Mouse (Mus musculus) CD4-positive, CD25-positive, alpha-beta regulatory T cell, adult 2 months (primary cell): ENCODE measurements around the gene Sdr42e1.
A peak's percentile ranks its signal among the peaks of the same experiment; 100 is the strongest.

Experiments
- DNase-seq: peaks from one replicate; pipeline ENCODE4 v3.0.0-alpha.2; 2012; ENCODE audit warnings: low read depth, low spot score

The Sdr42e1 gene

DNA sequence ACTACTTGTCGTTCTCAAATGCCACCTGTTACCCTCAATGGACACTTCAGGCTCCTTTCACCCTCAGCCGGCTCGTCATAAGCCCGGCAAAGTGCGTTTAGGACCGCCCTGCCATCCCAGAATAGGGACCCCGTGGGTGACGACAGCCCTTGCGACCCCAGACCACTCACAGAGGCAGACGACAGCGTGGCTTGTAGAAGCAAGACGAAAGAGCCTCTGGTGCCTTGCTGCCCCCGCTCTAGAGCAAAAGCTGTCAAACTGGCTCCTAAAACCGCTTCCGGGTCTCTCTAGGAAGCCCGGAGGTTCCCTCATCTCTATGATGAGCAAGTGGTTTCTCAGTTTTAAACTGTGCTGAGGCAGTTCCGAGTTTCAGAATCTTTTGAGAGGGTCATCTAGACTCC is at the start of gene Sdr42e1:
Sdr42e1 (minus strand) TSS at position 260 of the 401 bp plus-strand sequence.
- DNase-seq: peak; percentile 74

GRCm38 (mm10) chr8:117718152-117718860 is 44.8 kb upstream of the Sdr42e1 start:
- DNase-seq: no peak

DNA sequence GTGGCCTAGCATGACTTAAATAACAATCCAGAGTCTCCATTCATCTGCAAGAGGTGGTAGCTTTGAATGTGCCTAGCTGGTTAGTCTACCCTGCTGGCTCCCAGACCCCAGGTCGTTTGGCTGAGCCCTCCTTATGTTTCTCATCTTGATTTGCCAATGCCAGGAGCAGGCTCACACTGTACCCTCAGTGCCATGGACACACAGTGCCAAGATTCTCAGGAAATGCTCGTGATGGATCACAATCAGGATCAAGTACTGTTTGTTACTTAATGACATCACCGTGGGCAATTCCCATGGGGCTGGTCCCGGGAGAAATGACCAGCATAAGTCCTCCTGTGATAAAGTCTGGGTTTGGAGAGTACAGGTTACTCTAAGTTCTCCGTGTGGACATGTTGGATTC is 42.4 kb upstream of the Sdr42e1 start:
- DNase-seq: no peak

- no peak for DNase-seq
Observed at GRCm38 (mm10) chr8:117714604-117715003, 41.1 kb upstream of the Sdr42e1 start.

DNA sequence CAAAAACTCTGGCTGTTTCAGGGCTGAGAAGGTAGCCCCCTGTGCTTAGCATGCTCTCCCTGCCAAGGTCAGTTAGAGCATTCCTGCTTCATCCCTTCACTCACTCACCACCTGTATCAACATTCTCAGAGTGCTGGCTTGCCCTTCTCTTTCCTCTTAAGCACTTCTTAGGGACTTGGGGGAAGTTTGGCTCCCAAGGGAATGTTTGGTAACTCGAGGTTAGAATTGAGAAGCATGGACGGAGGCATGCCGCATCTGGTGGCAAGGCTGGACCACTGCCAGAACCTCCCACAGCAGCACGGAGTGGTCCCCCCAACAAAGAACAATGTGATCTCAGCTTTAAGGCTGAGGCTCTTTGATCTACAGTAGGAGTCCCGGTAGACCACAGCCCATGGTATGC is 38.7 kb upstream of the Sdr42e1 start:
- DNase-seq: no peak

GRCm38 (mm10) chr8:117706141-117706540 is 32.7 kb upstream of the Sdr42e1 start:
- DNase-seq: no peak

DNA sequence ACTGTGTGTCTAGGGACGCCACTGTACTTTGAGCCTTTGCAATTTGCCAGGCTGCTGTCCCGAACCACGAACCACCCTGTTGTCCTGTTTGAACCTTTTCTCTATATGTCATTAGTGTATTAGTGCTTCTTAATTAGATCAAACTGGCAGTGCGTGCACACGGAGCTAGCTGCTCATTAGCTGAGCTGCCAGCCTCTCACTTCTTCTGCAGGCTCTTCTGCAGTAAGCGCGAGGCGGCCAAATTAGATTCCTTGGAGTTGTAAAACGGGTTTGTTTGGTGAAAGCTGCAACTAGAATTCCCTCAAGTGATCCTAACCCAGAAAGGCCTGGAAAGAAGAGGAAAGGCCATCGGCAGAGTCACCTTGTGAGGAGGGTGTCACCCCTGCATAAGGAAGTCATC is 29.2 kb upstream of the Sdr42e1 start:
- DNase-seq: no peak

DNA sequence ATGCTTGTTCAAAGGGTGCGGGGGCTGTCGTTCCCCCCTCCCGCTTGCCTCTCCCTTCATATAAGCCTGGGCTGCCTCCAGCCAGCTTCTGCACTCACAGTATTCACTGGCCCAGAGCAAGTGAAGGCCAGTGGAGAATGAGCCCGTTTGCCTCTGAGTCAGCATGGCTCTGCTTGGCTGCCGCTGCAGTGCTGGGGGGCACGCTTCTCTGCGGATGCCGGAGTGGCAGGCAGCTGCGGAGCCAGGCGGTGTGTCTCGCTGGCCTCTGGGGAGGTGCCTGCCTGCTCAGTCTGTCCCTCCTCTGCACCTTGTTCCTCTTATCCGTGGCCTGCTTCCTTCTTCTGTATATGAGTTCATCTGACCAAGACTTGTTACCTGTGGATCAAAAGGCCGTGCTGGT is 28.4 kb upstream of the Sdr42e1 start, which contains the start of gene Hsd17b2:
Hsd17b2 (plus strand) TSS at position 46 of the 400 bp plus-strand sequence.
- DNase-seq: no peak

- no peak for DNase-seq
Observed at GRCm38 (mm10) chr8:117701246-117701645, 27.8 kb upstream of the Sdr42e1 start.

- DNase-seq: no peak
Observed at GRCm38 (mm10) chr8:117700699-117701098, 27.2 kb upstream of the Sdr42e1 start.

GRCm38 (mm10) chr8:117697248-117697647 is 23.8 kb upstream of the Sdr42e1 start:
- DNase-seq: peak; percentile 1

GRCm38 (mm10) chr8:117695636-117696035 is 22.1 kb upstream of the Sdr42e1 start:
- no peak for DNase-seq

DNA sequence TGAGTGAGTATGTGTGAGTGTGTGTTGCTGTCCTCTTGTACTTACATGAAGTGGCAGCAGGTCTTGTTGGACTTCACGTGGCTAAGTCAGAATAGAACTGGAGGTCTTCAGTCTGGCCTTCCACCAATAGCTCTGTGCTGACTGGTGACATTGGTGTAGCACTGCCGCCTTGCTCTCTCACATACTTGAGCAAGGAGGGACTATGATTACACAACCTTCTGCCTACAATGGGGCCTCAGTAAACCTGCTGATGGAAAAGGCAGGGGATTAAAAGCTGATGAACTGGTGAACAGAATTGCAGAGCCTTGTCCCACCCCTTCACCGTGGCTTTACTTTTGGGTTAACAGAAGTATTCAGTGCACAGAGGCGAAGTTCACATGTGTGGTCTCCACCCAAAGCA is 18.6 kb upstream of the Sdr42e1 start:
- no peak for DNase-seq

DNA sequence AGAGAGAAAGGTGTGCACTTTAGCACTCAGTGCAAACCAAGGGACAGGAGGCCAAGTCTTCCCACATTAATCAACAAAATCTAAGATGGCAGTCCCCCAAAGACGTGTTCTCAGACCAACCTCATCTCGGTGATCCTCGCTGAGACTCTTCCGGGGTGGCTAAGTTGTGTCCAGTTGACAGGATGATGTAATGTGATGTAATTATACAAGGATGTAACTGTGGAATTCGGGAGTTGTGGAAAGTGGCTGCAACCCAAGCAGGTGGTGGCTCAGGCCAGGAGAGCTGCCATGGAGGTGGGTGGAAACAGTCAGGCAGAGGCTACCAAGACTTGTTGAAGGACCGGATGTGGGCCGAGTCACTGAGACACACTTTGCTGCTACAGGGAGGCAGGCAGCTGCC is 14.4 kb upstream of the Sdr42e1 start:
- no peak for DNase-seq

GRCm38 (mm10) chr8:117684504-117684903 is 11.0 kb upstream of the Sdr42e1 start:
- no peak for DNase-seq

GRCm38 (mm10) chr8:117683925-117684472 is 10.5 kb upstream of the Sdr42e1 start:
- DNase-seq: no peak

GRCm38 (mm10) chr8:117678650-117679049 is 5.2 kb upstream of the Sdr42e1 start:
- no peak for DNase-seq

DNA sequence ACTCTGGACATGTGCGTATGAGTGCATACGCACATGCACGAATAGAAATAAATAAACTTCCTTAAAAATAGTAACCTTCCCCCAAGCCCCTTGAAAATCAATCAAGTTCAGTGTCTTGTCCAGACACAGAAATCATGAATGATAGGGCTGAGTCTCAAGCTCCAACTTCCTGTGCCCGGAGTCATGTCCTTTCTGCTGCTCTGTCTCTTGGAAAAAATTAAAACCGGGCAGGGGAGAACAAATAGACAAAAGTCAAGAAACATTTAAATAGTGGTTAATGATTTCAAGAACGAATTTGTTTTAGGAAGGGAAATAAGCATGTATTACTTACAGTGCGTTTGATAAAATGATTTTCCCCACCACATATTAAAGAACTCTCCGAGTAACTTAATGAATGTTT is 3.5 kb upstream of the Sdr42e1 start:
- no peak for DNase-seq

GRCm38 (mm10) chr8:117676460-117676859 is 3.0 kb upstream of the Sdr42e1 start:
- no peak for DNase-seq

- no peak for DNase-seq
Observed at GRCm38 (mm10) chr8:117675171-117675570, 1.7 kb upstream of the Sdr42e1 start.

DNA sequence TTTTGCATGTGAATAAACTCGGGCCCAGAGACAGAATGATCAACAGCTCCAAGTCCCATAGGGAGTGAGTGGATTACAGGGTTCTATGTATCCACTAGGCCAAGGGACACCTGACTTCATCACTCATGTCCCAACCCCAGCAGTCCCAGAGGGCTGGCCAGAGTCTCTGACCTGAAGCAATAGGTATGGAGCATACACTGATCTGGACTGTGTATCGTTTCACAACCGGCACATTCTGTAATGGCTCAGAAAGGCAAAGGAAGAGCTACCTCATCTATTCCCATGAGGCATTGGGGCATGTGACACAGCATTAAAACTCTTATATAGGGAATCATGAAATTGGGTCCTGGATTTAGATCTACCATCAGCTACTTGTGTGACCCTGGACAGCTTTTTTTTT is 931 bp downstream of the Sdr42e1 start:
- no peak for DNase-seq

- no peak for DNase-seq
Observed at GRCm38 (mm10) chr8:117670461-117670860, 3.0 kb downstream of the Sdr42e1 start.

DNA sequence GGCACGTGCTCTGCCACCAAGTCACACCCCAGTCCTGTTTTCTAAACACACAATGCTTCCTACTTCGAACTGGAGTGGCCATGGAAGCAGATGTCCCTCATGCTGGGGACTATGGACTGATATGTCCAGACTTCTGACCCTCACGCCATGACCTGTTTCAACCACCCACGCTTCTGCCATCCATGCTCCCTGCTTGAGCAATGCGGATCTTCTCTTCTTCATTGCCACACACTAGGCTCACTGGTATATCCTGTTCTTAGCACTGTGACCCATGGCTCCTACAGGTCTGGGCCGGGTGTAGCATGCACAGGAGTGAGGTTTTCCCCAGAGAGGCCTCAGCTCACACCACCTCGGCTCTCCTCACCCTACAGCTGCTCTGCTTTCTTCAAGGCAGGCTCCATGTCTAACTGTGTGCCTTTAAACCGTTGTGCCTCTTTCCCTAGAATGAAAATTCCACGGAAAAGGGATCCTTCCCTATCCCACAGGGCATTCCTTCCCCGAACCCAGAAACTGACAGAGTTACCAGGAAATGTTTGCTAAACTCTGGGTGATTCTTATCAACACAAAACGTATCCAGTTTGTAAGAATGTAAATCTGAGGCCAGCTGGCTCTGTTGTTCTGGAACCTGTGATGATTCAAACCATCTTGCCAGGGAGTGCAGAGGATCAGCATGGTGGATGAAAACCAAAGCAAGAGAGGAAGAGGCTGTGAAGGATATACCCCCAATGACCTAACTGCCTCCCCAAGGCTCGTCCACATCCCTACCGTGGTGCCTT is 6.0 kb downstream of the Sdr42e1 start:
- DNase-seq: no peak
